Mouse (Mus musculus): ENCODE data around the gene Olfml2b. TPM values are rescaled to one million over a fixed set of nuclear protein-coding genes. Genes with fewer than 3 reads are reported as not detected.

Olfml2b gene
- 3.8 and 12.8 TPM in 2 replicates for polyA plus RNA-seq (2011; ENCODE audit: insufficient read depth, insufficient read length, low replicate concordance, missing spikeins)

- no peak for TF ChIP-seq CTCF (IDR thresholded peaks at IDR 0.05; ENCODE audit: control insufficient read depth, insufficient read depth, low read length)
- peak; percentile 47; the same call in 1 of the 2 replicates for TF ChIP-seq POLR2A (IDR thresholded peaks at IDR 0.05; ENCODE audit: borderline replicate concordance, control insufficient read depth, low read depth, low read length)
- WGBS = 15% methylated on average over 51 of the region's 51 CpGs
- Histone ChIP-seq H3K4me1 (ENCODE audit: control insufficient read depth, insufficient read depth, low read length) (peaks cover 2% of the 10 kb centered on the region), H3K4me3 (replicated peaks; ENCODE audit: control insufficient read depth, low read depth, low read length) (peak within 1 kb of the TSS; percentile 68), H3K27ac (ENCODE audit: control insufficient read depth, insufficient read depth, low read depth, low read length, poor library complexity) (peak within 1 kb of the TSS; percentile 57)
Observed at GRCm38 (mm10) chr1:170644255-170645205, at the start of gene Olfml2b. TSS of gene Olfml2b (plus strand) at chr1:170644532.

- Histone ChIP-seq H3K4me1 (ENCODE audit: control insufficient read depth, insufficient read depth, low read length) (no peaks in the 10 kb centered on the region), H3K4me3 (replicated peaks; ENCODE audit: control insufficient read depth, low read depth, low read length) (no peak overlapping the region), H3K27ac (ENCODE audit: control insufficient read depth, insufficient read depth, low read depth, low read length, poor library complexity) (no peak overlapping the region)
- WGBS = 90% methylated on average over 7 of the region's 7 CpGs
- TF ChIP-seq CTCF (IDR thresholded peaks at IDR 0.05; ENCODE audit: control insufficient read depth, insufficient read depth, low read length) = no peak
- TF ChIP-seq POLR2A (IDR thresholded peaks at IDR 0.05; ENCODE audit: borderline replicate concordance, control insufficient read depth, low read depth, low read length) = no peak
Observed at GRCm38 (mm10) chr1:170594575-170594974, 49.8 kb upstream of the Olfml2b start.

GRCm38 (mm10) chr1:170605228-170606001 is 38.9 kb upstream of the Olfml2b start:
- WGBS = 70% methylated on average over 21 of the region's 21 CpGs
- TF ChIP-seq POLR2A (IDR thresholded peaks at IDR 0.05; ENCODE audit: borderline replicate concordance, control insufficient read depth, low read depth, low read length) = no peak
- no peak for TF ChIP-seq CTCF (IDR thresholded peaks at IDR 0.05; ENCODE audit: control insufficient read depth, insufficient read depth, low read length)
- Histone ChIP-seq H3K27ac (ENCODE audit: control insufficient read depth, insufficient read depth, low read depth, low read length, poor library complexity) (no peak overlapping the region), H3K4me1 (ENCODE audit: control insufficient read depth, insufficient read depth, low read length) (no peaks in the 10 kb centered on the region; the same call in 1 of the 2 replicates), H3K4me3 (replicated peaks; ENCODE audit: control insufficient read depth, low read depth, low read length) (no peak overlapping the region)

- WGBS = 92% methylated on average over 8 of the region's 8 CpGs
- no peaks in the 10 kb centered on the region; the same call in none of the 2 replicates for H3K4me1 ChIP-seq (ENCODE audit: control insufficient read depth, insufficient read depth, low read length)
- H3K27ac ChIP-seq (ENCODE audit: control insufficient read depth, insufficient read depth, low read depth, low read length, poor library complexity) = no peak overlapping the region
- H3K4me3 ChIP-seq (replicated peaks; ENCODE audit: control insufficient read depth, low read depth, low read length) = no peak overlapping the region
- TF ChIP-seq POLR2A (IDR thresholded peaks at IDR 0.05; ENCODE audit: borderline replicate concordance, control insufficient read depth, low read depth, low read length) (no peak), CTCF (IDR thresholded peaks at IDR 0.05; ENCODE audit: control insufficient read depth, insufficient read depth, low read length) (no peak)
Observed at GRCm38 (mm10) chr1:170607231-170607917, 37.0 kb upstream of the Olfml2b start.

GRCm38 (mm10) chr1:170608461-170609071 is 35.8 kb upstream of the Olfml2b start:
- WGBS = 41% methylated on average over 3 of the region's 3 CpGs
- H3K27ac ChIP-seq (ENCODE audit: control insufficient read depth, insufficient read depth, low read depth, low read length, poor library complexity) = no peak overlapping the region
- no peak overlapping the region for H3K4me3 ChIP-seq (replicated peaks; ENCODE audit: control insufficient read depth, low read depth, low read length)
- TF ChIP-seq CTCF (IDR thresholded peaks at IDR 0.05; ENCODE audit: control insufficient read depth, insufficient read depth, low read length) = no peak
- no peak for TF ChIP-seq POLR2A (IDR thresholded peaks at IDR 0.05; ENCODE audit: borderline replicate concordance, control insufficient read depth, low read depth, low read length)
- no peaks in the 10 kb centered on the region; the same call in none of the 2 replicates for H3K4me1 ChIP-seq (ENCODE audit: control insufficient read depth, insufficient read depth, low read length)

GRCm38 (mm10) chr1:170609872-170610271 is 34.5 kb upstream of the Olfml2b start:
- 39% methylated on average over 7 of the region's 7 CpGs for WGBS
- TF ChIP-seq CTCF (IDR thresholded peaks at IDR 0.05; ENCODE audit: control insufficient read depth, insufficient read depth, low read length) (no peak), POLR2A (IDR thresholded peaks at IDR 0.05; ENCODE audit: borderline replicate concordance, control insufficient read depth, low read depth, low read length) (no peak)
- H3K4me3 ChIP-seq (replicated peaks; ENCODE audit: control insufficient read depth, low read depth, low read length) = no peak overlapping the region
- peak overlapping the region; percentile 71 for H3K27ac ChIP-seq (ENCODE audit: control insufficient read depth, insufficient read depth, low read depth, low read length, poor library complexity)
- no peaks in the 10 kb centered on the region; the same call in none of the 2 replicates for H3K4me1 ChIP-seq (ENCODE audit: control insufficient read depth, insufficient read depth, low read length)

GRCm38 (mm10) chr1:170610289-170610688 is 34.0 kb upstream of the Olfml2b start:
- no peak for TF ChIP-seq POLR2A (IDR thresholded peaks at IDR 0.05; ENCODE audit: borderline replicate concordance, control insufficient read depth, low read depth, low read length)
- TF ChIP-seq CTCF (IDR thresholded peaks at IDR 0.05; ENCODE audit: control insufficient read depth, insufficient read depth, low read length) = no peak
- WGBS = 58% methylated on average over 3 of the region's 3 CpGs
- peak overlapping the region; percentile 71 for H3K27ac ChIP-seq (ENCODE audit: control insufficient read depth, insufficient read depth, low read depth, low read length, poor library complexity)
- H3K4me1 ChIP-seq (ENCODE audit: control insufficient read depth, insufficient read depth, low read length) = no peaks in the 10 kb centered on the region; the same call in none of the 2 replicates
- no peak overlapping the region for H3K4me3 ChIP-seq (replicated peaks; ENCODE audit: control insufficient read depth, low read depth, low read length)
